Mouse (Mus musculus) liver, embryonic 15.5 days (tissue): ENCODE measurements at regions not wholly inside any gene's neighbourhood (a gene's known extent, or its start where the extent isn't known, plus 50 kb on each side); places are given as distances from the start of the nearest gene placed in this dataset.

Experiments used
- ATAC-seq: fragments of 200-750 bp; cut with Nextera tagmentation; 2 replicates; pipeline ENCODE4 v1.8.0; 2017; ENCODE audit warnings: moderate number of reproducible peaks, mild to moderate bottlenecking, moderate library complexity; ENCODE audit not compliant: insufficient read depth
- H3K27ac ChIP-seq: fragments of 300-500 bp; sonication (generic); replicated peaks from 2 replicates; pipeline ENCODE4 v1.5.1; 2015; ENCODE audit warnings: mild to moderate bottlenecking, inconsistent platforms
- H3K27me3 ChIP-seq: fragments of 300-500 bp; sonication (generic); 2 replicates; pipeline ENCODE4 v1.6.1; 2015; ENCODE audit warnings: mild to moderate bottlenecking, inconsistent platforms
- H3K36me3 ChIP-seq: fragments of 300-500 bp; sonication (generic); replicated peaks from 2 replicates; pipeline ENCODE4 v1.6.1; 2015; ENCODE audit warnings: moderate library complexity, mild to moderate bottlenecking, inconsistent platforms
- H3K4me1 ChIP-seq: fragments of 300-500 bp; sonication (generic); replicated peaks from 2 replicates; pipeline ENCODE4 v1.6.1; 2015; ENCODE audit warnings: inconsistent platforms
- H3K4me2 ChIP-seq: fragments of 300-500 bp; sonication (generic); 2 replicates; pipeline ENCODE4 v1.6.1; 2015; ENCODE audit warnings: moderate library complexity, mild to moderate bottlenecking, inconsistent platforms
- H3K4me3 ChIP-seq: fragments of 300-500 bp; sonication (generic); replicated peaks from 2 replicates; pipeline ENCODE4 v1.5.1; 2015; ENCODE audit warnings: mild to moderate bottlenecking, inconsistent platforms
- H3K9ac ChIP-seq: fragments of 300-500 bp; sonication (generic); 2 replicates; pipeline ENCODE4 v1.6.1; 2015; ENCODE audit warnings: moderate library complexity, mild to moderate bottlenecking, inconsistent platforms
- H3K9me3 ChIP-seq: fragments of 300-500 bp; sonication (generic); replicated peaks from 2 replicates; pipeline ENCODE4 v1.6.1; 2016; ENCODE audit warnings: inconsistent platforms
- WGBS: fragments of 180-500 bp; shearing (Covaris S2); methylation state at CpG from one replicate; pipeline ENCODE4 v1.1.7; 2015; ENCODE audit warnings: mixed read lengths; ENCODE audit not compliant: insufficient replicate concordance; 5-methylcytosine and 5-hydroxymethylcytosine counted together

GRCm38 (mm10) chr2:6263565-6263964, 50.7 kb upstream of the Echdc3 start:
- Histone ChIP-seq H3K27me3 (no peaks in the 10 kb centered on the region), H3K9me3 (no peaks in the 10 kb centered on the region), H3K4me1 (peaks cover 53% of the 10 kb centered on the region), H3K9ac (peak overlapping the region; percentile 25; the same call in 1 of the 2 replicates), H3K36me3 (no peaks in the 10 kb centered on the region), H3K27ac (peak overlapping the region; percentile 93), H3K4me3 (peak overlapping the region; percentile 13), H3K4me2 (peak overlapping the region; percentile 63)
- peak; percentile 77 for ATAC-seq
- 36% methylated on average over 4 of the region's 4 CpGs for WGBS

- ATAC-seq, result peak; percentile 97
- Histone ChIP-seq H3K9me3 (no peaks in the 10 kb centered on the region), H3K9ac (no peak overlapping the region; the same call in 1 of the 2 replicates), H3K4me2 (peak overlapping the region; percentile 63), H3K27me3 (peaks cover 4% of the 10 kb centered on the region; the same call in 1 of the 2 replicates), H3K4me1 (peaks cover 53% of the 10 kb centered on the region), H3K4me3 (peak overlapping the region; percentile 13), H3K27ac (peak overlapping the region; percentile 93), H3K36me3 (no peaks in the 10 kb centered on the region)
- 23% methylated on average over 8 of the region's 8 CpGs for WGBS
Observed at GRCm38 (mm10) chr2:6264085-6264783, 51.4 kb upstream of the Echdc3 start.

- 41% methylated on average over 3 of the region's 3 CpGs for WGBS
- no peak for ATAC-seq
Observed at GRCm38 (mm10) chr2:6265117-6265516, 52.3 kb upstream of the Echdc3 start.

GRCm38 (mm10) chr2:6267066-6267465, 54.2 kb upstream of the Echdc3 start:
- Histone ChIP-seq H3K4me2 (no peak overlapping the region), H3K27me3 (peaks cover 8% of the 10 kb centered on the region; the same call in 1 of the 2 replicates), H3K9me3 (no peaks in the 10 kb centered on the region), H3K4me3 (no peak overlapping the region), H3K9ac (no peak overlapping the region), H3K4me1 (peaks cover 53% of the 10 kb centered on the region), H3K27ac (no peak overlapping the region), H3K36me3 (no peaks in the 10 kb centered on the region)
- 44% methylated on average over 6 of the region's 6 CpGs for WGBS
- ATAC-seq, result no peak

More at GRCm38 (mm10) chr2:6265117-6265516, 52.3 kb upstream of the Echdc3 start:
- Histone ChIP-seq H3K4me2 (peak overlapping the region; percentile 63), H3K27me3 (peaks cover 8% of the 10 kb centered on the region; the same call in 1 of the 2 replicates), H3K9me3 (no peaks in the 10 kb centered on the region), H3K27ac (peak overlapping the region; percentile 93), H3K36me3 (no peaks in the 10 kb centered on the region), H3K4me1 (peaks cover 53% of the 10 kb centered on the region), H3K4me3 (0 out of 2 replicates have a peak overlapping the region, but pooled peaks have one; percentile 13), H3K9ac (no peak overlapping the region)

GRCm38 (mm10) chr2:6267537-6267936, 54.7 kb upstream of the Echdc3 start:
- peaks cover 52% of the 10 kb centered on the region for H3K4me1 ChIP-seq
- H3K4me3 ChIP-seq, result no peak overlapping the region
- peaks cover 8% of the 10 kb centered on the region; the same call in 1 of the 2 replicates for H3K27me3 ChIP-seq
- 20% methylated on average over 9 of the region's 9 CpGs for WGBS
- 0 out of 2 replicates have a peak overlapping the region, but pooled peaks have one; percentile 3 for H3K27ac ChIP-seq
- no peaks in the 10 kb centered on the region for H3K9me3 ChIP-seq
- no peak overlapping the region for H3K4me2 ChIP-seq
- no peak overlapping the region for H3K9ac ChIP-seq
- ATAC-seq, result no peak
- H3K36me3 ChIP-seq, result no peaks in the 10 kb centered on the region

- Histone ChIP-seq H3K9me3 (no peaks in the 10 kb centered on the region), H3K4me2 (no peak overlapping the region), H3K9ac (no peak overlapping the region), H3K4me3 (no peak overlapping the region), H3K27me3 (peaks cover 11% of the 10 kb centered on the region; the same call in 1 of the 2 replicates), H3K27ac (no peak overlapping the region), H3K4me1 (peaks cover 18% of the 10 kb centered on the region), H3K36me3 (no peaks in the 10 kb centered on the region)
- 70% methylated on average over 2 of the region's 2 CpGs for WGBS
- ATAC-seq, result no peak
Observed at GRCm38 (mm10) chr2:6272514-6272913, 50.0 kb upstream of the Usp6nl start.
